Mouse (Mus musculus) kidney, postnatal 0 days (tissue): ENCODE measurements around the gene Etnk1. TPM values are rescaled to one million over a fixed set of nuclear protein-coding genes. Genes with fewer than 3 reads are reported as not detected.
"Not testable (repeated sequence)": the region's sequence is repeated elsewhere in the genome, so short reads cannot be mapped to it uniquely, and the experiment has no call there.

Source experiments
- ATAC-seq: fragments of 200-750 bp; cut with Nextera tagmentation; replicated peaks from 2 replicates; pipeline ENCODE4 v1.8.0; 2017; ENCODE audit warnings: low read depth, moderate number of reproducible peaks, moderate TSS enrichment, moderate library complexity; ENCODE audit not compliant: low FRiP score
- DNase-seq: peaks from one replicate; pipeline ENCODE4 v3.0.0-alpha.2; 2016; ENCODE audit warnings: low spot score
- H3K27ac ChIP-seq: fragments of 300-500 bp; sonication (generic); 2 replicates; pipeline ENCODE4 v1.5.1; 2014; ENCODE audit warnings: mild to moderate bottlenecking
- H3K27me3 ChIP-seq: fragments of 300-500 bp; sonication (generic); 2 replicates; pipeline ENCODE4 v1.6.1; 2014; ENCODE audit warnings: low read length, mixed read lengths; ENCODE audit not compliant: insufficient read depth
- H3K36me3 ChIP-seq: fragments of 300-500 bp; sonication (generic); 2 replicates; pipeline ENCODE4 v1.6.1; 2014; ENCODE audit warnings: low read length, mixed read lengths; ENCODE audit not compliant: insufficient read depth
- H3K4me1 ChIP-seq: fragments of 300-500 bp; sonication (generic); replicated peaks from 2 replicates; pipeline ENCODE4 v1.6.1; 2014; ENCODE audit warnings: antibody characterized with exemption, low read length, mixed read lengths; ENCODE audit not compliant: insufficient read depth
- H3K4me2 ChIP-seq: fragments of 300-500 bp; sonication (generic); 2 replicates; pipeline ENCODE4 v1.6.1; 2014; ENCODE audit warnings: mild to moderate bottlenecking, low read length, moderate library complexity, mixed read lengths
- H3K4me3 ChIP-seq: fragments of 300-500 bp; sonication (generic); replicated peaks from 2 replicates; pipeline ENCODE4 v1.5.1; 2014; ENCODE audit warnings: low read depth, low read length
- H3K9ac ChIP-seq: fragments of 300-500 bp; sonication (generic); 2 replicates; pipeline ENCODE4 v1.6.1; 2014; ENCODE audit warnings: low read depth, low read length
- H3K9me3 ChIP-seq: fragments of 300-500 bp; sonication (generic); replicated peaks from 2 replicates; pipeline ENCODE4 v1.6.1; 2016; ENCODE audit warnings: low read length, inconsistent platforms, mixed read lengths
- CTCF ChIP-seq: IDR thresholded peaks from 2 replicates; pipeline ENCODE4 v1.5.1; 2016; ENCODE audit warnings: antibody characterized with exemption, low read depth, mild to moderate bottlenecking, moderate library complexity
- WGBS: fragments of 180-500 bp; shearing (Covaris S2); extraction: QIAGEN DNeasy Blood & Tissue Kit; methylation state at CpG from one replicate; pipeline ENCODE4 v1.1.7; 2014; 5-methylcytosine and 5-hydroxymethylcytosine counted together
- polyA plus RNA-seq: library from polyadenylated mRNA; unstranded; fragments of >200 nt; fragmentation: Nextera tagmentation; extraction: Ambion mirVana; gene quantifications from 2 replicates; pipeline ENCODE4 v1.2.1, GENCODE M21; 2015

Etnk1 gene
- polyA plus RNA-seq, 1 experiment from 2014 or later: 35.9 TPM

DNA sequence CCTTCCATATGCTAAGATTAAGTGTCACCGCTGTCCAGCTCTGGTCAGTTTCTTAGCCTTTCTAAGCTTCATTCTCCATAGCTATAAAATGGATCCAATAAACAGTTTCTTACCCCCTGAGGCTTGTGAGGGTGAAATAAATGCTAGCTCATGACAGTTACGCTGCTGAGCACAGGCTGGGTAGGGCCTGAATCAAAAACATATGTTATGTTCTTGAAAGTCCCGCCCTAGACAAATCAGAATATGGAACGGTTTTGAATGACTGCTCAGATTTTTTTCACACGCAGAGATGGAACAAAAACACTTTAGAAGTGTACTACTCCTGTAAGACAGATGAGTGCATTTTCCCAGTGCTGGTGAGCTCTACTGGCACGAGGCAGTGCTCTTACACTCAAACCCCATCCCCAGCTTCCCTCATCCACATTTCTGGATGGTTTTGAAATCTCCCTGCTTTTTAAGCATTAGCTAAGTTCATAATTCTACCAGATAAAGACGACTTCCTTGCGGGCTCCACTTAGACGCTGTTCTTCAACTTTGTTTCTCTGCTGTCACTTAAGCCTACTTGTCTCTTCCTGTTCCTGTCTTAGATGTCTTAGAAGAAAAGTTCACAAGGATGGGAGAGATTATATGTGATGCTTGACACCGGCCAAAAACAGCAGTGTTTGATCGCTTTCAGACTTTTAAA is 4.9 kb downstream of the Etnk1 start:
- Histone ChIP-seq H3K4me3 (no peak overlapping the region), H3K4me2 (no peak overlapping the region; the same call in 1 of the 2 replicates), H3K27ac (no peak overlapping the region), H3K9me3 (no peaks in the 10 kb centered on the region), H3K4me1 (peaks cover 6% of the 10 kb centered on the region; the same call in 1 of the 2 replicates), H3K9ac (no peak overlapping the region), H3K27me3 (no peaks in the 10 kb centered on the region), H3K36me3 (peaks cover 17% of the 10 kb centered on the region; the same call in 1 of the 2 replicates)
- WGBS: 69% methylated on average over 11 of the region's 11 CpGs
- DNase-seq (no peak), ATAC-seq (no peak)
- no peak for TF ChIP-seq CTCF

DNA sequence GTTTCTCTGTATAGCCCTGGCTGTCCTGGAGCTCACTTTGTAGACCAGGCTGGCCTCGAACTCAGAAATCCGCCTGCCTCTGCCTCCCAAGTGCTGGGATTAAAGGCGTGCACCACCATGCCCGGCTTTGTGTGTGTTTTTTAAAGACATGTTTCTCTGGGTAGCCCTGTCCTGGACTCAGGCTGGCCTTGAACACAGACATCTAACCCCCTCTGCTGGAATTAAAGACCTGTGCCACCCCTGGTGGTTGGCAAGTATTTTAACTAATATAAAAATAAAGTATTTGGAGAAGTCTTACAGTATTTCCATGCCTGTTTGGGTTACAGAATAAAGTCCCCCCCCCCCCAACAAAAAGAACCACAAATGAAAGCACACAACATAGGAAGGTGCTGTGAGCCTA is 5.7 kb downstream of the Etnk1 start:
- H3K4me3 ChIP-seq, ATAC-seq, H3K9ac ChIP-seq, H3K27ac ChIP-seq, H3K9me3 ChIP-seq, H3K4me1 ChIP-seq, H3K4me2 ChIP-seq, DNase-seq, H3K27me3 ChIP-seq: not testable (repeated sequence)
- H3K36me3 ChIP-seq: peaks cover 17% of the 10 kb centered on the region; the same call in 1 of the 2 replicates
- 0 out of 2 replicates have a peak, but pooled peaks have one; percentile 28 for TF ChIP-seq CTCF
- WGBS: 93% methylated on average over 4 of the region's 4 CpGs

DNA sequence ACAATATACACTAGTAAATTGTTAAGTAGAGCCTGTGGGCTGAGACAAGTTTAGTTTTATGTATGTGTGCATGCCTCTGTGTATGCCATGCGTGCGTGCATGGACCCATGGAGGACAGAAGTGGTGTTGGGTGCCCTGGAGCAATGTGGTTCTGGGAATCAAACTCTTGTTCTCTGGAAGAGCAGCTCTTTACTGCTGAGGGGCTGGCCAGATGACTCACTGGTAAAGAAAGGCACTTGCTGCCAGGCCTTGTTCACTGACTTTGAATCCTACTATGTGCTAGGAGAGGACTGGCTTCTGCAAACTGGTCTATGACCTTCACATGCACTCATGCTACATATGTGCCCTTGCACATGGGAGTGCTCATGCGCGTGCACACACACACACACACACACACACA is 7.2 kb downstream of the Etnk1 start:
- Histone ChIP-seq H3K9me3 (no peaks in the 10 kb centered on the region), H3K27me3 (no peaks in the 10 kb centered on the region), H3K36me3 (peaks cover 17% of the 10 kb centered on the region; the same call in 1 of the 2 replicates), H3K9ac (no peak overlapping the region), H3K4me3 (no peak overlapping the region), H3K4me2 (no peak overlapping the region), H3K27ac (no peak overlapping the region), H3K4me1 (peaks cover 6% of the 10 kb centered on the region; the same call in 1 of the 2 replicates)
- DNase-seq: no peak
- TF ChIP-seq CTCF: no peak
- no peak for ATAC-seq
- WGBS: 88% methylated on average over 4 of the region's 4 CpGs

DNA sequence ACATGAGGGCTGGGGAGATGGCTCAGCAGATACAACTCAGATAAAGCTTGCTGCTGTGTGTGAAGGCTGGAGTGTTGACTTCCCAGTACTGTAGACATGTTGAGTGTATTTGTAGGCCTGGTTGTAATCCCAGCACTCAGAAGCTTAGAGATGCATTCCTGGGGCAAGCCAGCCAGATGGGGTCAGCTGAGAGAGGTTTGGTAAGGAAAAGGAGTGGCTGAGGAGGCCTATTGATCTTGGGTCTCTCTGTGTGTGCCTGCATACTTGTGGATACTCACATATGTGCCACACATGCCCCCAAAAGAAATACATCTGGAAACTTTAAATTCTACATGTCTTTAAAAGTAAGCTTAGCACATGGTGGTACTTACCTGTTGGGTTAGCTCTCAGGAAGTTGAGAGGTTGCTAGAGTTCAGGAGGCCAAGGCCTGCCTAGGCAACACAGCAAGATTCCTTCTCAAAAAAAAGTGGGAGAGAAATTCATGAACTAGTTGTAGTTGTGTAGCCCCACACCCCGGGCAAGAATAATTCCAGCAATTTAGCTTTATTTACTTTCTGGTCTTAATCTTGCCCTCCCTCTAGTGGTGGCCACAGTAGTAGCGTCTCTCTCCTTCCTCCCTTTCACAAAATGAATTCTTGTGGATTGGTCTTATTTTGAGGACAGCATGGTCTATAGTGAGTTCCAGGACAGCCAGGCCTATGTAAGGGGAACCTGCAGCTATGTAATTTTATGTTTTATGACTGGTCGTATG is 8.1 kb downstream of the Etnk1 start:
- Histone ChIP-seq H3K27ac (no peak overlapping the region), H3K4me2 (no peak overlapping the region), H3K4me1 (peaks cover under 1% of the 10 kb centered on the region; the same call in 1 of the 2 replicates), H3K4me3 (no peak overlapping the region), H3K9ac (no peak overlapping the region), H3K27me3 (no peaks in the 10 kb centered on the region), H3K9me3 (no peaks in the 10 kb centered on the region), H3K36me3 (peaks cover 17% of the 10 kb centered on the region; the same call in 1 of the 2 replicates)
- peak; percentile 88 for TF ChIP-seq CTCF
- peak; percentile 93 for DNase-seq
- peak; percentile 21 for ATAC-seq
- 29% methylated on average over 3 of the region's 3 CpGs for WGBS

DNA sequence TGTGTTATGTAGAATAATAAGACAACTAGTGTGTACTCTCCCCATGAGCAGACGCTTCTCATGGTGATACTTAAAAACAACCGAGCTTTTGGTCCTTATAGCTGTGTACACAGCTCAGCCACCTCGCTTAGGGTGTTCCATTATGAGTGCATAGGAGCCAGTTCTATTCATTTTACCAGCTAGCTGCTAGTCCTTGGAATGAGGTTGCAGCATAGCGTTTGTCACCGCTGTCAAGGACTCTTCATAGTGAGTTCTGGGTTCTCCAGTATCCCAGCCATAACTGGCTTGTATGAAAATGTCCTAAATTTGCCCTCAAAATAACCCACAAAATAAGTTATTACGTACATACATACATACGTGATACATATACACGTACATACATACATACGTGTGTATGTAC is 9.1 kb downstream of the Etnk1 start:
- H3K4me2 ChIP-seq: no peak overlapping the region
- no peak overlapping the region for H3K27ac ChIP-seq
- H3K9ac ChIP-seq: no peak overlapping the region
- no peak for DNase-seq
- peaks cover 20% of the 10 kb centered on the region; the same call in 1 of the 2 replicates for H3K36me3 ChIP-seq
- WGBS: 94% methylated on average over 9 of the region's 9 CpGs
- H3K9me3 ChIP-seq: no peaks in the 10 kb centered on the region
- H3K27me3 ChIP-seq: no peaks in the 10 kb centered on the region
- TF ChIP-seq CTCF: no peak
- no peak for ATAC-seq
- no peaks in the 10 kb centered on the region; the same call in 1 of the 2 replicates for H3K4me1 ChIP-seq
- no peak overlapping the region for H3K4me3 ChIP-seq

DNA sequence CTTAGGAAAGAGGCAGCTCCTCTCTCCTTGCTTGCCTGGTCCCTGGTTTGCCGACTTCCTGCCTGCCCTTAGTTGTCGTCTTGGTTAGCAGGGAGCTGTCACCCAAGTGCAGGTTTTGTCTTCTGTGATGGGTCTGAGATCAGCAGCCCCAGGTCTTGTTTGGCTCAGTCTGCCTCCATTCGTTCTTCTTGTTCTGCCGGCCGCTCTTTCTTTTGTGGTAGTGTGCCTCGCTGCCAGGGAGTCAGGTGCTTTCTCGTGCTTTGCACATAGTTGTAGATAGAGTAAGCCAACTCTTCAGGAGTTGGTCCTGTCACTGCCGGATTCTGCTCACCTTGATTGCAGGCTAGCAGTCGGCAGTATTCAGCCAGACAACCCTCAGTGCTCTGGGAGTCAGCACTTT is 9.6 kb downstream of the Etnk1 start:
- no peaks in the 10 kb centered on the region for H3K27me3 ChIP-seq
- H3K9me3 ChIP-seq: no peaks in the 10 kb centered on the region
- H3K9ac ChIP-seq: no peak overlapping the region
- H3K4me2 ChIP-seq: no peak overlapping the region
- H3K27ac ChIP-seq: no peak overlapping the region
- no peaks in the 10 kb centered on the region; the same call in 1 of the 2 replicates for H3K4me1 ChIP-seq
- ATAC-seq (no peak), DNase-seq (no peak)
- no peak for TF ChIP-seq CTCF
- 83% methylated on average over 9 of the region's 9 CpGs for WGBS
- no peak overlapping the region for H3K4me3 ChIP-seq
- H3K36me3 ChIP-seq: peaks cover 14% of the 10 kb centered on the region; the same call in 1 of the 2 replicates
